Mouse (Mus musculus) lung, adult 2 months (tissue): ENCODE results near the gene Olfr432. TPM values are rescaled to one million over a fixed set of nuclear protein-coding genes. Genes with fewer than 3 reads are reported as not detected.
"Not testable (repeated sequence)": the region's sequence is repeated elsewhere in the genome, so short reads cannot be mapped to it uniquely, and the experiment has no call there.

Experiments used
- DNase-seq: peaks from one replicate; pipeline ENCODE4 v3.0.0; 2022
- H3K4me1 ChIP-seq: fragments of 200-500 bp; 2 replicates; pipeline ENCODE4 v1.6.1; 2011; ENCODE audit warnings: low read length; ENCODE audit not compliant: control insufficient read depth, insufficient read depth
- H3K4me3 ChIP-seq: fragments of 200-500 bp; replicated peaks from 2 replicates; pipeline ENCODE3; 2011; ENCODE audit warnings: low read depth, mild to moderate bottlenecking, control low read depth, low read length; ENCODE audit errors: extremely low read depth
- CTCF ChIP-seq: fragments of 200-500 bp; IDR thresholded peaks from 2 replicates; pipeline ENCODE4 v1.5.1; 2011; ENCODE audit warnings: mild to moderate bottlenecking, low read length, control low read depth; ENCODE audit not compliant: insufficient read depth
- POLR2A ChIP-seq: fragments of 200-500 bp; IDR thresholded peaks from 2 replicates; pipeline ENCODE4 v1.6.1; 2011; ENCODE audit warnings: low read depth, mild to moderate bottlenecking, control low read depth, low read length, borderline replicate concordance; ENCODE audit errors: extremely low read depth
- WGBS: fragments of 180-500 bp; shearing (Covaris S2); methylation state at CpG from one replicate; pipeline ENCODE4 v1.1.7; 2018; 5-methylcytosine and 5-hydroxymethylcytosine counted together
- polyA plus RNA-seq: library from polyadenylated mRNA; depleted of rRNA; stranded (reverse); fragments of >200 nt; gene quantifications from 2 replicates; pipeline ENCODE4 v1.2.3, GENCODE M21; 2012; rRNA removed

Gene Olfr432
- 0.69 TPM in 1 of 2 replicates, not detected in the other for polyA plus RNA-seq

DNA sequence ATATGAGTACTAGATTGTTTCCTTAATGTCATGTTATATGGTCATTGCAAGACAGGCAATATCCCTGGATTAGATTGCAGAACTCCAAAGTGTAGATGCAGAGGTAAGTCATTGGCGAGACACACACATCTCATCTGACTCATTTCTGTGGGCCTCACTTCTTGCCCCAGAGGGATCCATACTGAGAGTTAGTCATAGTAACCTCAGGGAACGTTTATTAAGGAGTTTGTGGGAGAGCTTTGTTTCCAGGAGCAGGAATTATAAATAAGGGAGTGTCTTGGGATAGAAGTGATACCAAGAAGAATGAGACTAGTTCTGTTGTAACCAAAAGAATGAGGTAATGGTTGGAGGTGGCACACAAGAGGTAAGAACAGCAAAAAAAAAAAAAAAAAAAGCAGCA is at the start of gene Olfr432:
TSS of gene Olfr432 (plus strand) at position 313 of the 400 bp plus-strand sequence.
- WGBS = 57% methylated on average over 2 of the region's 2 CpGs
- Histone ChIP-seq H3K4me1 (no peaks in the 10 kb centered on the region), H3K4me3 (no peak within 1 kb of the TSS)
- DNase-seq = no peak
- TF ChIP-seq POLR2A = no peak
- no peak for TF ChIP-seq CTCF

DNA sequence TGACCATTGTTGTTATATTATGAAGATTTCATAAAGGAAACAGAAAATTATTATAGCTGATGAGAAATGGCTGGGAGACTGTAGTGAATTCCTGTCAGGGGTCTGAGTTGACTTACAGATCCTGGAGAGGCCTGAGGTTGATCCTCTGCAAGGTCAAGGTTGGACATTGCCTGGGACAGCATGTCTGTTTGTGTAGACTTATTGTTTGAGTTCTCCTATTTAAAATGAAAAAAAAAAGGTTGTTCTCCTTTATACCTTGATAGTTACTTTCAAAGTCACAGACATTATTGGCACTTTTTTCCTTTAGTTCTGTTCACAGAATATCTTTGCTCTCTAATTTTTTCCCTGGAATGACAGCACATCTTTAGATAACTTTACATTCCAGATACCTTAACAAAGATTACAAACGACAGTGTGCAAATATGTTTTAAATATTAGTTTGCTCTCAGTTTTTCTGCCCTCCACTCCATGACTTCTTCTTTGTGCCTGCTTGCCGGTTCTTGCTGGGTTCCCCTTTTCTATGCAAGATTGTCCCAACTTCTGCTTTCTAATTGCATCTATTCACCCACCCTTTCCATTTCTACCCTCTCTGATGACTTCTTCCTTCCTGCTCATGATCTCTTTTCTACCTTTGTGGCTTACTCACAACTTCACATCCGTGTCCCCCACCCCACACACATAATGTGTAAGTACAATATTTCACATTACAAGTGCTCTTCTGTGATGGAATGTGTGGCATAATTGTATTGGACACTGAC is 44.5 kb upstream of the Olfr432 start:
- not testable (repeated sequence) for H3K4me1 ChIP-seq, DNase-seq, H3K4me3 ChIP-seq
- WGBS = 47% methylated on average over 2 of the region's 3 CpGs

DNA sequence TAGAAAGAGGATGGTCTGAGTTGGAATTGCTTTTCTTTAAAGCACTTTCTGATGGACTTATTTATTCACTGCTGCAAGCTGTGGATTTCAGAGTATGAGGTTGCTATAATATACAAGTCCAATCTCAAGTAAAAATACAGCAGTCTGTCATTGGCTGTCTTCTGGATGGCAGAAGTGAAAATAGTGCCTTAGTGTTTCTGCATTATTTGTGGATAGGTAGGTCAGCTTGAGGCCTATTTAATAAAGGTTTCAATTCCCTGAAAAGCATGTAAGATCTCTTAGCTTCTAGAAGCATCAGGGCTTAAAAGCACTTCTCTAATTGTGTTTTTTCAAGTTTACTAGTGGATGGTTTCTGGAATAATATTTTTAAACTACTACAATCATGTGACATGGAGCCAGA is 42.0 kb upstream of the Olfr432 start:
- H3K4me3 ChIP-seq, H3K4me1 ChIP-seq, DNase-seq: not testable (repeated sequence)

DNA sequence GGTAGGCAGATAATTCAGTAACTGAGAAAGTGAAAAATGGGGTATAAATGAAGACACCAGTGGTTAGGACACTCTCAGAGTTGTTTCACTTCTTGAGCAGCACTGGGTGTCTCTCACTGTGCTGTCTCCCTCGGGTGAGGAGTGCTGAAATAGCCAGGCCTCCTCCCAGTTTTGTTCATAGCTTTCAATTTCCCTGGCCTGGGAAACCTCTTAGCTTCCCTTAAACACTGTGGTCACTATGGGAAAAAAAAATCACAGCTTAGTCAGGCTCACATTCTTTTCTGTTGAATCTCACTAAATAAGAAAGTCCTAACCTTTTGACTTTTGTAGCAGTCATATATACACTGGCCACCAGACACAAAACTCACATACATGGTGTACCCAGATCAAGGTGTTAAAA is 17.3 kb upstream of the Olfr432 start, which contains the start of gene Ifi205:
TSS of gene Ifi205 (minus strand) at position 113 of the 400 bp plus-strand sequence.
- DNase-seq = no peak
- WGBS = 23% methylated on average over 1 of the region's 1 CpGs
- TF ChIP-seq CTCF (no peak), POLR2A (no peak)
- Histone ChIP-seq H3K4me3 (no peak within 1 kb of the TSS), H3K4me1 (no peaks in the 10 kb centered on the region)

DNA sequence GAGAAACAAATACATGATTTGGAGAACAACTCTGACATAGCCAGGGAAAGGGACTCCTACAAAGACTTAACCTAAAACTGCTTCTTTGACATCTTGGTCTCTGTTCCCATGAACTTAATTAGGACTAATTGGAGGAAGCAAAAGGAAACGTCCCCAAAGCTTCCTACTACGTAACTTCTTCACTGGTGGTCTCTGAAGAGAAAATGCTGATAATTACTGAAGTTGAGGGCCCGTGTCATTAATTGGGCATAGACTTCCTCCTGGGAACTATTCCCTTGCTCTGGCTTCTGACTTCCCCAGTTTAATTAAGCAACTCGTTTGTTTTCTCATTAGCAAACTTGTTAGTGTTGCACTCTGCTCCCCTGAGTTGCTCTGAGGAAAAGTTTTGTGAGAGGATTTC is 13.2 kb upstream of the Olfr432 start:
- Histone ChIP-seq H3K4me1 (no peaks in the 10 kb centered on the region; the same call in 1 of the 2 replicates), H3K4me3 (no peak overlapping the region)
- no peak for TF ChIP-seq CTCF
- no peak for TF ChIP-seq POLR2A
- 70% methylated on average over 4 of the region's 4 CpGs for WGBS
- DNase-seq = no peak

DNA sequence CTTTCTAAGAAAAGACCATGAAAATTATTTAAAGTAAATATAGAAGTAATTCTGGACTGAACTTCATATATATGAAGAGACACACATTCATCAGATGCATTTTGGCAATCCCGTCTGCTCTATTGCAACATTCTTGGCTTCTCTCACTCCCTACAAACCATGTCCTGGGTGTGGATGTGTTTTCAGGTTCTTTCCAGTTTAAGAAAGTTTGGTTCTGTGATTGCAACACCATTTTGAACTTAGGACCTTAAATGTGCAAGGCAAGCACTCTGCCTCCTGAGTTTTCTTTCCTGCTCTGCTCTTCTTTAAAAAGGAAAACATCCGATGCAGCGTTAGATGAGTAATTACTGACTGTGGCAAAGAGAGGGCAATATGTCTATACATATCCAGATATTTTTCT is 10.5 kb upstream of the Olfr432 start:
- 75% methylated on average over 3 of the region's 3 CpGs for WGBS
- DNase-seq = no peak
- H3K4me1 ChIP-seq = no peaks in the 10 kb centered on the region; the same call in 1 of the 2 replicates
- TF ChIP-seq CTCF = no peak
- no peak for TF ChIP-seq POLR2A
- no peak overlapping the region for H3K4me3 ChIP-seq

DNA sequence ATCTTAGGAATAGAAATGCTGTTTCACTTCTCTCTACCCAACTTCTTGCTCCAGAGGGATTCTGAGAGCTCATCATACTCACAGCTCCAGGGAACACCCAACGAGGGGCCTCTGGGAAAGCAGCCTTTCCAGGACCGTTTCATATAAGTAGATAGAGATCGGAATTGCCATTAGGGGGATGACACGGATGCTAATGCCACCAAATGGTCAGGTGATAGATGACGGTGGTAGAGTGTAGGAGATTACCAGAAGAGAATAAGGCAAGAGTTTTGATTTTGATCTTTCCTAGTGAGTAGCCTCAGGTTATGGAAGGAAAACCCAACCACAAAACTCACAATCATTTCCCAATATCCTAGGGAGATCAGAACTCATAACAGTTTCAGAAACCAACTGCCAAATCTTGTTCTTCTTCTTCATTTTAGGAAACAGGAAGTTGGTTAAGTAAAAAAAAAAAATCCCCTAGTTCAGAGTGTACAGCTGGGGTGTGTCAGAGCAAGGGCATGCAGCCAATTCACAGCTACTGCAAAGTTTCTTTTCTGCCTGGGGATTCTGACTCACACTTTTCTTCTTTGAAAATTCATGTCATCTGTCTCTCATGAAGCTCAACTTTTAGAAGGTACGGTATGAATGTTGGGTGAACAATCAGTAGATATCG is 8.4 kb upstream of the Olfr432 start, which contains the start of gene Olfr433:
TSS of gene Olfr433 (plus strand) at position 183 of the 655 bp plus-strand sequence.
- Histone ChIP-seq H3K4me1 (no peaks in the 10 kb centered on the region; the same call in 1 of the 2 replicates), H3K4me3 (no peak within 1 kb of the TSS)
- 58% methylated on average over 7 of the region's 7 CpGs for WGBS
- no peak for TF ChIP-seq CTCF
- peak; percentile 24 for DNase-seq

DNA sequence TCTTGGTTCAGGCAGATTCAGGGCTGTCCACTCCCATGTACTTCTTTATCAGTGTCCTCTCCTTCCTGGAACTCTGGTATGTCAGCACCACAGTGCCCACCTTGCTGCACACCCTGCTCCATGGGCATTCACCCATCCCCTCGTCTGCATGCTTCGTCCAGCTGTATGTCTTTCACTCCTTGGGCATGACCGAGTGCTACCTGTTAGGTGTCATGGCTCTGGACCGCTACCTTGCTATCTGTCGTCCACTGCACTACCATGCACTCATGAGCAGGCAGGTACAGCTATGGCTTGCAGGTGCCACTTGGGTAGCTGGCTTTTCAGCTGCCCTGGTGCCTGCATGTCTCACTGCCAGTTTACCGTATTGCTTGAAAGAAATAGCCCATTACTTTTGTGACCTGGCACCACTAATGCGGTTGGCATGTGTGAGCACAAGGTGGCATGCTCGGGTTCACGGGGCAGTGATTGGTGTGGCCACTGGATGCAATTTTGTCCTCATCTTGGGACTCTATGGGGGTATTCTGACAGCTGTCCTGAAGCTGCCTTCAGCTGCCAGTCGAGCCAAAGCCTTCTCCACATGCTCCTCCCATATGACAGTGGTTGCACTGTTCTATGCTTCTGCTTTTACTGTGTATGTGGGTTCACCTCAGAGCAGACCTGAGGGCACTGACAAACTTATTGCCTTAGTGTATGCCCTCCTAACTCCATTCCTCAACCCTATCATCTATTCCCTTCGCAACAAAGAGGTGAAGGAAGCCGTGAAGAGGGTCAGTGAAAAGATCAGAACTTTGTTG is 6.7 kb upstream of the Olfr432 start:
- WGBS = 80% methylated on average over 12 of the region's 12 CpGs

DNA sequence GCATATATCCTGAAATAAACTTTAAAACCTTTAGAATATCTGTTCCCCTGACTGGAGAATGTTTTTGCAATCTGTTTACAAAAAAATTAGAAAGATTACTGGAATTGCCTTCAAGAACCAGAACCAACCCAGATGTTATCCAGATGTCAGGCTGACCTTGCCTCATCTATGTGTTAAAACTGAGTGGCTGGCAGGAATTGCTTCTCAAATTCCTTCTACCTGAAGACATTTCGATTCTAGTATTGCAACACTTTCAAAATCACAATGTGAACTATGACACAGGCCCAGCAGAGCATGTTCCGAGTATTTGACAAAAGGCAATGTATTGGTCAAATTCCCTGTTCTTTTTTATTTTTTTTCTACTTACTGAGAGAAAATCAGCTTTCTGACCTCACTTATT is 4.6 kb upstream of the Olfr432 start:
- no peak for DNase-seq
- H3K4me1 ChIP-seq = no peaks in the 10 kb centered on the region; the same call in 1 of the 2 replicates
- H3K4me3 ChIP-seq = no peak overlapping the region
- WGBS = 51% methylated on average over 2 of the region's 2 CpGs
- TF ChIP-seq CTCF (no peak), POLR2A (no peak)

More for the DNA sequence above, 6.7 kb upstream of the Olfr432 start:
- not testable (repeated sequence) for H3K4me3 ChIP-seq, DNase-seq, H3K4me1 ChIP-seq

DNA sequence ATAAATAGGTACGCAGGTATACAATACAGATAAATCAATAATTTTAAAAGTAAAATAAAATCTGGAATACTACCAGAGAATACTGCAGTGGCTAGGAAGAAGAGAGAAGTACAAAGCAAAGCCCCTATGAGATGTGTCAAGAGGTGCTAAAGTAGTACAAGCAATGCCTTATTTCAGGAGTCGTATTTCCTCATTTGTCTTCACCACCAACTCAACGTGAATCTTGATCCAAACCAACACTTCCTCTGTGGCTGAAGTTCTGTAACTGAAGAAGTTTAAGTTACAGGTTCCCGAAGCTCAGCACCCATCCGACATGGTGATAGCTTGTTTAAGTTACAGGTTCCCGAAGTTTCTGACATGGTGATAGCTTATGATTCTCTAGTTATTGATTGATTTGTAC is 778 bp upstream of the Olfr432 start:
- not testable (repeated sequence) for DNase-seq, H3K4me1 ChIP-seq, H3K4me3 ChIP-seq
- WGBS = 68% methylated on average over 6 of the region's 6 CpGs

DNA sequence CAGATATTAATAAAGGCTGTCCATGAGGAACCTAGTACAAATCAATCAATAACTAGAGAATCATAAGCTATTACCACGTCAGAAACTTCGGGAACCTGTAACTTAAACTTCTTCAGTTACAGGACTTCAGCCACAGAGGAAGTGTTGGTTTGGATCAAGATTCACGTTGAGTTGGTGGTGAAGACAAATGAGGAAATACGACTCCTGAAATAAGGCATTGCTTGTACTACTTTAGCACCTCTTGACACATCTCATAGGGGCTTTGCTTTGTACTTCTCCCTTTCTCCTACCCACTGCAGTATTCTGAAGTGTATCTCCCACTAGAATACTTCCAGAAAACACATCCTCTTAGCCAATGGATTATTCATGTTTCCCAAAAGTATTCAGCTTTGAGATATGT is 352 bp downstream of the Olfr432 start:
- H3K4me1 ChIP-seq, H3K4me3 ChIP-seq, DNase-seq: not testable (repeated sequence)
- 56% methylated on average over 4 of the region's 4 CpGs for WGBS
